Mouse (Mus musculus) liver, embryonic 14.5 days (tissue): ENCODE measurements around the gene Anp32a. TPM values are rescaled to one million over a fixed set of nuclear protein-coding genes. Genes with fewer than 3 reads are reported as not detected.

Experiments used
- ATAC-seq: fragments of 200-750 bp; cut with Nextera tagmentation; 2 replicates; pipeline ENCODE4 v1.8.0; 2017; ENCODE audit warnings: moderate number of reproducible peaks, mild to moderate bottlenecking, moderate library complexity; ENCODE audit not compliant: insufficient read depth
- DNase-seq, 3 experiments: peaks; one replicate each; pipeline ENCODE4 v3.0.0-alpha.2; 2012 to 2013; ENCODE audit warnings: low read depth in 3 of 3, low spot score in 3 of 3
- H3K27ac ChIP-seq: fragments of 300-500 bp; sonication (generic); 2 replicates; pipeline ENCODE4 v1.5.1; 2014; ENCODE audit warnings: moderate library complexity, mild to moderate bottlenecking, control low read depth, inconsistent platforms
- H3K27me3 ChIP-seq: fragments of 300-500 bp; sonication (generic); 2 replicates; pipeline ENCODE4 v1.6.1; 2014; ENCODE audit warnings: mild to moderate bottlenecking, low read length, moderate library complexity; ENCODE audit not compliant: control insufficient read depth, insufficient read depth
- H3K36me3 ChIP-seq: fragments of 300-500 bp; sonication (generic); replicated peaks from 2 replicates; pipeline ENCODE4 v1.6.1; 2014; ENCODE audit warnings: low read depth; ENCODE audit not compliant: control insufficient read depth, insufficient read depth
- H3K4me1 ChIP-seq, 2 experiments: fragments of 200-500 bp in 1 of 2; fragments of 300-500 bp in 1 of 2; sonication (generic) in 1 of 2; replicated peaks; 2 replicates each; pipeline ENCODE4 v1.6.1; 2012 to 2014; ENCODE audit warnings: antibody characterized with exemption in 1 of 2, inconsistent platforms in 1 of 2, low read length in 1 of 2; ENCODE audit not compliant: control insufficient read depth in 2 of 2, insufficient read depth in 2 of 2
- H3K4me2 ChIP-seq: fragments of 300-500 bp; sonication (generic); 2 replicates; pipeline ENCODE4 v1.6.1; 2014; ENCODE audit warnings: low read depth, mild to moderate bottlenecking, control low read depth, moderate library complexity
- H3K4me3 ChIP-seq, 2 experiments: fragments of 200-500 bp in 1 of 2; fragments of 300-500 bp in 1 of 2; sonication (generic) in 1 of 2; 2 replicates each; pipeline ENCODE4 v1.5.1; 2012 to 2014; ENCODE audit warnings: low read depth in 2 of 2, low read length in 2 of 2, mild to moderate bottlenecking in 2 of 2, control low read depth in 1 of 2, inconsistent platforms in 1 of 2, moderate library complexity in 1 of 2; ENCODE audit not compliant: insufficient read depth in 1 of 2
- H3K9ac ChIP-seq: fragments of 300-500 bp; sonication (generic); replicated peaks from 2 replicates; pipeline ENCODE4 v1.6.1; 2014; ENCODE audit warnings: mild to moderate bottlenecking, control low read depth, moderate library complexity
- H3K9me3 ChIP-seq: fragments of 300-500 bp; sonication (generic); 2 replicates; pipeline ENCODE4 v1.6.1; 2016; ENCODE audit warnings: low read length, mixed read lengths; ENCODE audit not compliant: control insufficient read depth
- CTCF ChIP-seq: IDR thresholded peaks from 2 replicates; pipeline ENCODE4 v1.5.1; 2016; ENCODE audit warnings: antibody characterized with exemption, low read depth, control low read depth
- EP300 ChIP-seq: IDR thresholded peaks from 2 replicates; pipeline ENCODE4 v1.6.1; 2016; ENCODE audit warnings: antibody characterized with exemption, low read depth
- WGBS: fragments of 180-500 bp; shearing (Covaris S2); extraction: QIAGEN DNeasy Blood & Tissue Kit; methylation state at CpG from one replicate; pipeline ENCODE4 v1.1.7; 2014; ENCODE audit not compliant: insufficient replicate concordance; 5-methylcytosine and 5-hydroxymethylcytosine counted together
- polyA plus RNA-seq, 2 experiments: library from polyadenylated mRNA; depleted of rRNA in 1 of 2; stranded (reverse) in 1 of 2; unstranded in 1 of 2; fragments of >200 nt; fragmentation: Nextera tagmentation in 1 of 2; extraction: Ambion mirVana in 1 of 2; gene quantifications; 2 replicates each; pipeline versions ENCODE4 v1.2.1 to v1.2.3; 2012 to 2014

Anp32a gene
- polyA plus RNA-seq, 2 experiments = 54.7 to 240 TPM

GRCm38 (mm10) chr9:62374276-62374675, 33.2 kb downstream of the Anp32a start:
- H3K9ac ChIP-seq = no peak overlapping the region
- WGBS = 51% methylated on average over 3 of the region's 3 CpGs
- H3K27ac ChIP-seq = no peak overlapping the region
- no peak for DNase-seq
- no peaks in the 10 kb centered on the region for H3K27me3 ChIP-seq
- peaks cover 14 to 30% of the 10 kb centered on the region in 2 experiments for H3K4me1 ChIP-seq
- H3K36me3 ChIP-seq = peaks cover 40% of the 10 kb centered on the region
- H3K4me3 ChIP-seq = no peak overlapping the region
- H3K9me3 ChIP-seq = no peaks in the 10 kb centered on the region
- TF ChIP-seq CTCF = no peak
- no peak for TF ChIP-seq EP300
- no peak overlapping the region for H3K4me2 ChIP-seq
- ATAC-seq = no peak

GRCm38 (mm10) chr9:62377897-62378296, 36.8 kb downstream of the Anp32a start:
- Histone ChIP-seq H3K36me3 (peaks cover 34% of the 10 kb centered on the region), H3K4me3 (no peak overlapping the region), H3K9ac (no peak overlapping the region), H3K9me3 (no peaks in the 10 kb centered on the region), H3K4me1 (peaks cover 7 to 22% of the 10 kb centered on the region in 2 experiments), H3K27ac (no peak overlapping the region), H3K4me2 (no peak overlapping the region), H3K27me3 (no peaks in the 10 kb centered on the region)
- WGBS = 86% methylated on average over 10 of the region's 10 CpGs
- no peak for TF ChIP-seq EP300
- no peak for TF ChIP-seq CTCF
- ATAC-seq (no peak), DNase-seq (no peak)

- TF ChIP-seq CTCF = no peak
- no peak for TF ChIP-seq EP300
- no peaks in the 10 kb centered on the region for H3K27me3 ChIP-seq
- H3K36me3 ChIP-seq = peaks cover 22% of the 10 kb centered on the region
- DNase-seq = no peak
- no peaks in the 10 kb centered on the region for H3K9me3 ChIP-seq
- no peak overlapping the region for H3K4me3 ChIP-seq
- no peak for ATAC-seq
- no peak overlapping the region for H3K9ac ChIP-seq
- 56% methylated on average over 5 of the region's 5 CpGs for WGBS
- H3K27ac ChIP-seq = no peak overlapping the region
- H3K4me1 ChIP-seq = peaks cover 9 to 21% of the 10 kb centered on the region in 2 experiments
- H3K4me2 ChIP-seq = no peak overlapping the region
Observed at GRCm38 (mm10) chr9:62380351-62380750, 39.3 kb downstream of the Anp32a start.

GRCm38 (mm10) chr9:62381402-62381913, 40.4 kb downstream of the Anp32a start:
- 36% methylated on average over 8 of the region's 8 CpGs for WGBS
- Histone ChIP-seq H3K9ac (no peak overlapping the region), H3K4me2 (no peak overlapping the region), H3K36me3 (peaks cover 13% of the 10 kb centered on the region), H3K27me3 (no peaks in the 10 kb centered on the region), H3K4me1 (peaks cover 13 to 27% of the 10 kb centered on the region in 2 experiments), H3K4me3 (no peak overlapping the region), H3K27ac (no peak overlapping the region), H3K9me3 (no peaks in the 10 kb centered on the region)
- no peak for ATAC-seq
- TF ChIP-seq CTCF (no peak), EP300 (no peak)
- no peak for DNase-seq

- no peak for ATAC-seq
- no peak for TF ChIP-seq CTCF
- no peak for TF ChIP-seq EP300
- Histone ChIP-seq H3K9ac (no peak overlapping the region), H3K36me3 (peaks cover 2% of the 10 kb centered on the region), H3K4me2 (no peak overlapping the region), H3K4me3 (no peak overlapping the region), H3K9me3 (no peaks in the 10 kb centered on the region), H3K27me3 (no peaks in the 10 kb centered on the region), H3K27ac (no peak overlapping the region), H3K4me1 (peaks cover 13 to 27% of the 10 kb centered on the region in 2 experiments)
- WGBS = 66% methylated on average over 10 of the region's 10 CpGs
- no peak for DNase-seq
Observed at GRCm38 (mm10) chr9:62382519-62383084, 41.5 kb downstream of the Anp32a start.
